Mouse (Mus musculus) ES-E14 (cell line): ENCODE results near the gene Manf. TPM values are rescaled to one million over a fixed set of nuclear protein-coding genes. Genes with fewer than 3 reads are reported as not detected.

Source experiments
- DNase-seq: peaks from one replicate; pipeline ENCODE4 v3.0.0-alpha.2; 2013; ENCODE audit warnings: low read depth, low spot score
- H3K27ac ChIP-seq: 2 replicates; pipeline ENCODE4 v1.5.1; 2012; ENCODE audit warnings: low read depth, mild to moderate bottlenecking, low read length, moderate library complexity, mixed read lengths; ENCODE audit not compliant: poor library complexity, insufficient read depth, severe bottlenecking
- H3K36me3 ChIP-seq: 2 replicates; pipeline ENCODE4 v1.6.1; 2012; ENCODE audit warnings: mild to moderate bottlenecking, low read length, moderate library complexity, mixed read lengths; ENCODE audit not compliant: control insufficient read depth, poor library complexity, insufficient read depth, severe bottlenecking
- H3K4me1 ChIP-seq, 2 experiments: fragments of 150-350 bp in 1 of 2; sonication (generic) in 1 of 2; 2 replicates each; pipeline ENCODE4 v1.6.1; 2012; ENCODE audit warnings: low read length in 2 of 2, mild to moderate bottlenecking in 1 of 2, mixed read lengths in 1 of 2; ENCODE audit not compliant: control insufficient read depth in 2 of 2, insufficient read depth in 2 of 2, poor library complexity in 1 of 2
- H3K4me3 ChIP-seq, 2 experiments: fragments of 150-350 bp in 1 of 2; sonication (generic) in 1 of 2; 2 replicates each; pipeline ENCODE4 v1.5.1; 2012; ENCODE audit warnings: low read length in 2 of 2, low read depth in 1 of 2, mild to moderate bottlenecking in 1 of 2, mixed read lengths in 1 of 2; ENCODE audit not compliant: insufficient read depth in 1 of 2, poor library complexity in 1 of 2, severe bottlenecking in 1 of 2
- H3K9ac ChIP-seq: 2 replicates; pipeline ENCODE4 v1.6.1; 2012; ENCODE audit warnings: low read depth, mild to moderate bottlenecking, low read length, mixed read lengths; ENCODE audit not compliant: poor library complexity, insufficient read depth, severe bottlenecking
- H3K9me3 ChIP-seq: fragments of 150-350 bp; sonication (generic); 2 replicates; pipeline ENCODE4 v1.6.1; 2012; ENCODE audit warnings: low read depth, mild to moderate bottlenecking, low read length; ENCODE audit not compliant: control insufficient read depth, insufficient read depth
- CHD2 ChIP-seq: IDR thresholded peaks from 2 replicates; pipeline ENCODE4 v1.6.1; 2014; ENCODE audit warnings: mild to moderate bottlenecking, low read depth, low read length, inconsistent platforms
- HCFC1 ChIP-seq: IDR thresholded peaks from 2 replicates; pipeline ENCODE4 v1.6.1; 2012; ENCODE audit warnings: low read length, inconsistent platforms, borderline replicate concordance; ENCODE audit not compliant: insufficient read depth
- MAFK ChIP-seq: IDR thresholded peaks from 2 replicates; pipeline ENCODE4 v1.6.1; 2014; ENCODE audit warnings: mild to moderate bottlenecking, low read depth, low read length, inconsistent platforms; ENCODE audit not compliant: insufficient read depth
- ZC3H11A ChIP-seq: IDR thresholded peaks from 2 replicates; pipeline ENCODE4 v1.6.1; 2012; ENCODE audit warnings: low read depth, mild to moderate bottlenecking, inconsistent platforms, low read length, borderline replicate concordance
- ZNF384 ChIP-seq: IDR thresholded peaks from 2 replicates; pipeline ENCODE4 v1.6.1; 2012; ENCODE audit warnings: low read depth, low read length, inconsistent platforms
- in situ Hi-C, 2 experiments: fragments of 600-800 bp; cut with MboI; formaldehyde crosslinking; loops; one replicate each; pipeline ENCODE4 v1.15.1; 2025; ENCODE audit warnings: low sequenced_read_pairs in 2 of 2, inconsistent platforms in 1 of 2; ENCODE audit not compliant: unreplicated experiment in 2 of 2
- total RNA-seq: library from RNA; depleted of rRNA; stranded (reverse); fragments of 300-350 nt; gene quantifications from 2 replicates; pipeline ENCODE4 v1.2.3, GENCODE M21; 2012

The Manf gene
- total RNA-seq, 1 experiment = 517 TPM

DNA sequence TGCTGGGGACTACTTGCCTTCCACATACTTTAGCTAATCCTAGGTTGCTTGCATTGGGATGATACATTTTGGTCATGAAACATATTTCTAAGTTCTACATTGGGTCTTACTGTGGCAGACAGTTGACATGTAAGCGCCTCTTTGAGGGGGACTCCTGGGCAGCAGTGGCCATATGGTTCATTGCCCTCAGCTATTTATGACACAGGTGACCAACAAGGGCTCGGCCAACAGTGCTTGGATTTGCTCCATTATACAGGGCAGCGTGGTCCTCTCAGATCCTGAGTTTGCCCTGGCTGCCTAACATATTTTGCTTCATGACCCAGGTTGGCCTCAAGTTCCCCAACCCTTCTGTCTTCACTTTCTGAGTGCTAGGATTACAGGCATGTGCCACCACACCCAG, 15.1 kb downstream of the Manf start:
- Histone ChIP-seq H3K27ac (no peak overlapping the region), H3K9ac (no peak overlapping the region), H3K4me1 (no peaks in the 10 kb centered on the region), H3K9me3 (no peaks in the 10 kb centered on the region), H3K4me3 (no peak overlapping the region), H3K36me3 (peaks cover 38% of the 10 kb centered on the region)
- in situ Hi-C loops = no loop called here
- no peak for TF ChIP-seq HCFC1
- TF ChIP-seq ZC3H11A = no peak
- no peak for TF ChIP-seq MAFK
- TF ChIP-seq ZNF384 = no peak
- no peak for TF ChIP-seq CHD2
- DNase-seq = no peak

DNA sequence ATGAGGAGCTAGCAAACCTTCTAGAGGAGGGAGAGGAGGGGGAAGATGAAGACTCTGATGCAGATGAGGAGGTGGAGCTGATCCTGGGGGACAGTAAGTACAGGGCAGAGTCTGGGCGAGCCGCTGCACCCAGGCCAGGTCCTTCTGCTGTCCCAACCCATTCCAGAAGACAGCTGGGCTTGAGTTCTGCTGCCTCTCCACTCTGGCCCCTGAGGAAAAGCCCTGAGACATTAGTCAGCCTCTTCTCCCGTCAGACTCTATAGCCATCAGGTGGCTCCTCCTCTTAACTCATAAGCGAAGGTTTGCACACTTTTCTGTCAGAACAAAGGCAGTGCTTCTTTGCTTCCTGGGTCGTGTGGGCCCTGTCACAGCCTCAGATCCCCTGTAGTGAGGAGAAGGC, 17.6 kb downstream of the Manf start:
- DNase-seq = no peak
- in situ Hi-C loops = loop anchor here in 1 of 2 experiments (25.0 kb wide), 1 partner anchor 888 kb away; the partner anchor contains the start of gene Rbm5
- Histone ChIP-seq H3K4me1 (no peaks in the 10 kb centered on the region), H3K36me3 (peaks cover 24% of the 10 kb centered on the region), H3K27ac (no peak overlapping the region), H3K4me3 (no peak overlapping the region), H3K9me3 (no peaks in the 10 kb centered on the region), H3K9ac (no peak overlapping the region)
- TF ChIP-seq CHD2 (no peak), ZNF384 (no peak)

DNA sequence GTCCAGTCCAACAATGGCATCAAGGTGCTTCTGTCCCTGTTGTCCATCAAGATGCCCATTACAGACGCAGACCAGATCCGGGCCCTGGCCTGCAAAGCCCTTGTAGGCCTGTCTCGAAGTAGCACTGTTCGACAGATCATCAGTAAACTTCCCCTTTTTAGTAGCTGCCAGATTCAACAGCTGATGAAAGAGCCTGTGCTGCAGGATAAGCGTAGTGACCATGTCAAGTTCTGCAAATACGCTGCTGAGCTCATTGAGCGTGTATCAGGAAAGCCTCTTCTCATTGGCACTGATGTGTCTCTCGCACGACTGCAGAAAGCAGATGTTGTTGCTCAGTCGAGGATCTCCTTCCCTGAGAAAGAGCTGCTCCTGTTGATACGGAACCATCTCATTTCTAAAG, 33.7 kb downstream of the Manf start:
- in situ Hi-C loops = loop anchor here in 1 of 2 experiments (25.0 kb wide), 1 partner anchor 904 kb away; the partner anchor contains the start of gene Rbm5
- H3K36me3 ChIP-seq = peaks cover 29% of the 10 kb centered on the region
- no peak for DNase-seq
- no peak overlapping the region for H3K4me3 ChIP-seq
- no peak for TF ChIP-seq ZC3H11A
- TF ChIP-seq MAFK = no peak
- TF ChIP-seq CHD2 = no peak
- no peak for TF ChIP-seq ZNF384
- no peaks in the 10 kb centered on the region for H3K4me1 ChIP-seq
- no peak overlapping the region for H3K27ac ChIP-seq
- no peaks in the 10 kb centered on the region for H3K9me3 ChIP-seq
- H3K9ac ChIP-seq = no peak overlapping the region

DNA sequence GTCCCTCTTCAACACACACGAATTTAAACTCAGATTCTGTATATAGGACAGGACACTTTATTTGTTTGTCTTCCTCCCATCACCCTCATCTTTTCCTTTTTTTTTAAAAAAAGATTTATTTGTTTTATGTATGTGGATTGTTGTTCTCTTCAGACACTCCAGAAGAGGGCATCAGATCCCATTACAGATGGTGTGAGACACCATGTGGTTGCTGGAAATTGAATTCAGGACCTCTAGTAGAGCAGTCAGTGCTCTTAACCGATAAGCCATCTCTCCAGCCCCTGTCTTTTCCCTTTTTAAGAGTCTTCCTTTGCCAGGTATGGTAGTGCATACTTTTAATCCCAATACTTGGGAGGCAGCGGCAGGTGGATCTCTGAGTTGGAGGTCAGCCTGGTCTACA, 35.1 kb downstream of the Manf start:
- no peak for DNase-seq
- Histone ChIP-seq H3K27ac (no peak overlapping the region), H3K36me3 (peaks cover 26% of the 10 kb centered on the region), H3K4me3 (no peak overlapping the region), H3K9me3 (no peaks in the 10 kb centered on the region), H3K4me1 (no peaks in the 10 kb centered on the region), H3K9ac (no peak overlapping the region)
- TF ChIP-seq HCFC1 (no peak), MAFK (no peak), ZC3H11A (no peak), CHD2 (no peak), ZNF384 (no peak)
- in situ Hi-C loops = loop anchor here in 1 of 2 experiments (25.0 kb wide), 1 partner anchor 906 kb away; the partner anchor contains the start of gene Rbm5

DNA sequence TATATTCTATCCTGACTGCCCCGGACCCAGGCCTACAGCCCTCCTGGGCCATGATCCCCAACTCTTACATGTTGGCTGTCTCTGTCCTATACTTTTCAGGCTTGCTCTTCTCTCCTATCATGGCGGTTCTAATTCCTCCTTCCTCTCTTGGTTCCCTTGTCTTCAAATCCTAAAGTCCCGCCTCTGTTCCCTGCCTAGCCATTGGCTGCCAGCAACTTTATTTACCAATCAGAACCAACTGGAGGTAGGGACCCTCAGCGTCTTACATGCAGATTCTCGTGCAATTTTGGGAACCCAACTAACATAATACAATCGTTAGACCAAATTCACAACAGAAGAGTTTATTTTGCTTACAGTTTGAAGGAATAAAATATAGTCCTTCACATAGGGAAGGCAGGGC, 49.0 kb downstream of the Manf start:
- peak overlapping the region; percentile 46 to 61 for H3K4me3 ChIP-seq
- in situ Hi-C loops = no loop called here
- H3K27ac ChIP-seq = peak overlapping the region; percentile 24; the same call in 1 of the 2 replicates
- no peaks in the 10 kb centered on the region for H3K9me3 ChIP-seq
- H3K9ac ChIP-seq = peak overlapping the region; percentile 45; the same call in 1 of the 2 replicates
- TF ChIP-seq CHD2 (peak; percentile 74; the same call in 1 of the 2 replicates), ZC3H11A (no peak)
- no peaks in the 10 kb centered on the region for H3K4me1 ChIP-seq
- no peak for DNase-seq
- peaks cover 8% of the 10 kb centered on the region for H3K36me3 ChIP-seq
